Mouse (Mus musculus): ENCODE results near the gene Sept10. TPM values are rescaled to one million over a fixed set of nuclear protein-coding genes. Genes with fewer than 3 reads are reported as not detected.

Gene Sept10
- polyA plus RNA-seq, 1 experiment from 2014 or later: 35.1 TPM

GRCm38 (mm10) chr10:59225137-59225536, 3.5 kb upstream of the Sept10 start:
- WGBS: 71% methylated on average over 2 of the region's 2 CpGs
- no peak overlapping the region for H3K4me3 ChIP-seq

GRCm38 (mm10) chr10:59223890-59224289, 2.2 kb upstream of the Sept10 start:
- peak overlapping the region; percentile 99; the same call in 1 of the 2 replicates for H3K4me2 ChIP-seq
- H3K9me3 ChIP-seq (replicated peaks): no peaks in the 10 kb centered on the region
- H3K36me3 ChIP-seq: no peaks in the 10 kb centered on the region
- no peak overlapping the region for H3K9ac ChIP-seq
- WGBS: 70% methylated on average over 4 of the region's 4 CpGs
- H3K27ac ChIP-seq (ENCODE audit: poor library complexity, severe bottlenecking): no peak overlapping the region
- no peak for ATAC-seq (ENCODE audit: insufficient number of reproducible peaks, low FRiP score)
- H3K4me3 ChIP-seq: no peak overlapping the region
- H3K4me1 ChIP-seq (replicated peaks): peaks cover 16% of the 10 kb centered on the region
- no peaks in the 10 kb centered on the region for H3K27me3 ChIP-seq (replicated peaks)

More at GRCm38 (mm10) chr10:59225137-59225536, 3.5 kb upstream of the Sept10 start:
- Histone ChIP-seq H3K4me1 (replicated peaks) (peaks cover 14% of the 10 kb centered on the region), H3K27ac (ENCODE audit: poor library complexity, severe bottlenecking) (no peak overlapping the region), H3K9me3 (replicated peaks) (no peaks in the 10 kb centered on the region), H3K27me3 (replicated peaks) (no peaks in the 10 kb centered on the region), H3K4me2 (no peak overlapping the region), H3K36me3 (no peaks in the 10 kb centered on the region), H3K9ac (no peak overlapping the region)
- ATAC-seq (ENCODE audit: insufficient number of reproducible peaks, low FRiP score): no peak

GRCm38 (mm10) chr10:59223301-59223700, 1.7 kb upstream of the Sept10 start:
- H3K27ac ChIP-seq (ENCODE audit: poor library complexity, severe bottlenecking): no peak overlapping the region
- 35% methylated on average over 14 of the region's 14 CpGs for WGBS
- H3K9me3 ChIP-seq (replicated peaks): no peaks in the 10 kb centered on the region
- peak overlapping the region; percentile 85 for H3K9ac ChIP-seq
- ATAC-seq (ENCODE audit: insufficient number of reproducible peaks, low FRiP score): no peak
- no peaks in the 10 kb centered on the region for H3K36me3 ChIP-seq
- peak overlapping the region; percentile 76 for H3K4me3 ChIP-seq
- H3K27me3 ChIP-seq (replicated peaks): no peaks in the 10 kb centered on the region
- peak overlapping the region; percentile 99 for H3K4me2 ChIP-seq
- peaks cover 20% of the 10 kb centered on the region for H3K4me1 ChIP-seq (replicated peaks)

- Histone ChIP-seq H3K4me1 (replicated peaks) (peaks cover 20% of the 10 kb centered on the region), H3K4me3 (peak overlapping the region; percentile 76), H3K9me3 (replicated peaks) (no peaks in the 10 kb centered on the region), H3K36me3 (no peaks in the 10 kb centered on the region), H3K27ac (ENCODE audit: poor library complexity, severe bottlenecking) (peak overlapping the region; percentile 89; the same call in 1 of the 2 replicates), H3K9ac (peak overlapping the region; percentile 85), H3K27me3 (replicated peaks) (no peaks in the 10 kb centered on the region), H3K4me2 (peak overlapping the region; percentile 99)
- peak; percentile 51 for ATAC-seq (ENCODE audit: insufficient number of reproducible peaks, low FRiP score)
- WGBS: 1% methylated on average over 49 of the region's 49 CpGs
Measured at GRCm38 (mm10) chr10:59222271-59223101, 839 bp upstream of the Sept10 start.

- Histone ChIP-seq H3K4me3 (peak overlapping the region; percentile 76), H3K27me3 (replicated peaks) (no peaks in the 10 kb centered on the region), H3K4me1 (replicated peaks) (peaks cover 23% of the 10 kb centered on the region), H3K9ac (peak overlapping the region; percentile 85), H3K4me2 (peak overlapping the region; percentile 99), H3K36me3 (no peaks in the 10 kb centered on the region), H3K27ac (ENCODE audit: poor library complexity, severe bottlenecking) (peak overlapping the region; percentile 89), H3K9me3 (replicated peaks) (no peaks in the 10 kb centered on the region)
- ATAC-seq (ENCODE audit: insufficient number of reproducible peaks, low FRiP score): no peak; the same call in 1 of the 2 replicates
- 1% methylated on average over 39 of the region's 39 CpGs for WGBS
Measured at GRCm38 (mm10) chr10:59220824-59221472, 699 bp downstream of the Sept10 start.

- Histone ChIP-seq H3K9ac (no peak overlapping the region), H3K27ac (ENCODE audit: poor library complexity, severe bottlenecking) (no peak overlapping the region), H3K9me3 (replicated peaks) (no peaks in the 10 kb centered on the region), H3K4me3 (no peak overlapping the region), H3K4me2 (no peak overlapping the region), H3K27me3 (replicated peaks) (no peaks in the 10 kb centered on the region), H3K4me1 (replicated peaks) (peaks cover 9% of the 10 kb centered on the region), H3K36me3 (peaks cover 5% of the 10 kb centered on the region)
- ATAC-seq (ENCODE audit: insufficient number of reproducible peaks, low FRiP score): no peak
Measured at GRCm38 (mm10) chr10:59200011-59200410, 21.6 kb downstream of the Sept10 start.

GRCm38 (mm10) chr10:59196763-59197162, 24.9 kb downstream of the Sept10 start:
- Histone ChIP-seq H3K36me3 (peaks cover 3% of the 10 kb centered on the region; the same call in 1 of the 2 replicates), H3K4me1 (replicated peaks) (peaks cover 10% of the 10 kb centered on the region), H3K4me3 (no peak overlapping the region), H3K9me3 (replicated peaks) (no peaks in the 10 kb centered on the region), H3K27me3 (replicated peaks) (no peaks in the 10 kb centered on the region), H3K4me2 (no peak overlapping the region), H3K27ac (ENCODE audit: poor library complexity, severe bottlenecking) (no peak overlapping the region), H3K9ac (no peak overlapping the region)
- no peak for ATAC-seq (ENCODE audit: insufficient number of reproducible peaks, low FRiP score)
- WGBS: 86% methylated on average over 3 of the region's 3 CpGs

- H3K27me3 ChIP-seq (replicated peaks): no peaks in the 10 kb centered on the region
- H3K4me3 ChIP-seq: no peak overlapping the region
- peaks cover 10% of the 10 kb centered on the region for H3K4me1 ChIP-seq (replicated peaks)
- no peak overlapping the region for H3K27ac ChIP-seq (ENCODE audit: poor library complexity, severe bottlenecking)
- H3K36me3 ChIP-seq: peaks cover 9% of the 10 kb centered on the region; the same call in 1 of the 2 replicates
- no peak for ATAC-seq (ENCODE audit: insufficient number of reproducible peaks, low FRiP score)
- no peaks in the 10 kb centered on the region for H3K9me3 ChIP-seq (replicated peaks)
- WGBS: 62% methylated on average over 5 of the region's 5 CpGs
- no peak overlapping the region for H3K9ac ChIP-seq
- H3K4me2 ChIP-seq: no peak overlapping the region
Measured at GRCm38 (mm10) chr10:59194891-59195290, 26.8 kb downstream of the Sept10 start.

- H3K27ac ChIP-seq (ENCODE audit: poor library complexity, severe bottlenecking): no peak overlapping the region
- peaks cover 5% of the 10 kb centered on the region for H3K4me1 ChIP-seq (replicated peaks)
- no peak overlapping the region for H3K4me2 ChIP-seq
- WGBS: 66% methylated on average over 3 of the region's 3 CpGs
- ATAC-seq (ENCODE audit: insufficient number of reproducible peaks, low FRiP score): no peak
- no peaks in the 10 kb centered on the region for H3K9me3 ChIP-seq (replicated peaks)
- H3K4me3 ChIP-seq: no peak overlapping the region
- no peaks in the 10 kb centered on the region for H3K27me3 ChIP-seq (replicated peaks)
- no peak overlapping the region for H3K9ac ChIP-seq
- peaks cover 15% of the 10 kb centered on the region for H3K36me3 ChIP-seq
Measured at GRCm38 (mm10) chr10:59182306-59182705, 39.3 kb downstream of the Sept10 start.

GRCm38 (mm10) chr10:59179620-59180019, 42.0 kb downstream of the Sept10 start:
- no peak for ATAC-seq (ENCODE audit: insufficient number of reproducible peaks, low FRiP score)
- 32% methylated on average over 3 of the region's 3 CpGs for WGBS

GRCm38 (mm10) chr10:59172539-59172938, 49.1 kb downstream of the Sept10 start:
- 81% methylated on average over 1 of the region's 1 CpGs for WGBS
- H3K36me3 ChIP-seq: peaks cover 16% of the 10 kb centered on the region
- no peak overlapping the region for H3K27ac ChIP-seq (ENCODE audit: poor library complexity, severe bottlenecking)
- H3K4me2 ChIP-seq: no peak overlapping the region
- H3K4me1 ChIP-seq (replicated peaks): no peaks in the 10 kb centered on the region
- no peaks in the 10 kb centered on the region for H3K9me3 ChIP-seq (replicated peaks)
- no peak for ATAC-seq (ENCODE audit: insufficient number of reproducible peaks, low FRiP score)
- H3K4me3 ChIP-seq: no peak overlapping the region
- H3K27me3 ChIP-seq (replicated peaks): no peaks in the 10 kb centered on the region
- H3K9ac ChIP-seq: no peak overlapping the region

More at GRCm38 (mm10) chr10:59179620-59180019, 42.0 kb downstream of the Sept10 start:
- peaks cover 17% of the 10 kb centered on the region; the same call in 1 of the 2 replicates for H3K36me3 ChIP-seq
- peaks cover 5% of the 10 kb centered on the region for H3K4me1 ChIP-seq (replicated peaks)
- no peaks in the 10 kb centered on the region for H3K9me3 ChIP-seq (replicated peaks)
- no peaks in the 10 kb centered on the region for H3K27me3 ChIP-seq (replicated peaks)
- no peak overlapping the region for H3K27ac ChIP-seq (ENCODE audit: poor library complexity, severe bottlenecking)
- H3K9ac ChIP-seq: no peak overlapping the region
- no peak overlapping the region for H3K4me3 ChIP-seq
- H3K4me2 ChIP-seq: no peak overlapping the region
